Mouse (Mus musculus): Measurements from ENCODE around the gene Glipr2. TPM values are rescaled to one million over a fixed set of nuclear protein-coding genes. Genes with fewer than 3 reads are reported as not detected.

Glipr2 gene
- polyA plus RNA-seq, 1 experiment from 2014 or later: 77.4 TPM

DNA sequence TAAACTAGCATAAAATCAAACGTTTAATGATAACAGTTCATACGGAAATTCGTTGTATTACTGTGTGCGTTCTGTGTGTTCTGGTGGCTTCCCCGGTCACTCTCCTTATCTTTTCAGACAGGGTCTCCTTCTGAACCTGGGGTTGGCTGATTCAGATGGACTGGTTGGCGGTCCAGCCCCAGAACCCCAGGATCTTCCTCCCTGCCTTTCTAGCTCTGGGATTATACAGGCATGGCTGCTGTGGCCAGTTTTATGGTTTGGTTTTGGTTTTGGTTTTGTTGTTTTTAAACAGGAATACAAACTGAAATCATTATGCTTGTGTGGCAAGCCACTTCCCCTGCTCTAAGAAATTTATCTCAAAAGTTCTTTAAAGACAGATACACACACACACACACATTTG, 3.0 kb downstream of the Glipr2 start:
- DNase-seq (no peak), ATAC-seq (ENCODE audit: insufficient read depth) (no peak)
- 81% methylated on average over 6 of the region's 6 CpGs for WGBS
- Histone ChIP-seq H3K9ac (no peak overlapping the region), H3K4me2 (peak overlapping the region; percentile 92), H3K36me3 (ENCODE audit: insufficient read depth) (no peaks in the 10 kb centered on the region), H3K27me3 (ENCODE audit: insufficient read depth, low read length) (no peaks in the 10 kb centered on the region), H3K27ac (ENCODE audit: low read depth) (no peak overlapping the region), H3K4me3 (ENCODE audit: low read depth, low read length) (no peak overlapping the region), H3K4me1 (ENCODE audit: insufficient read depth) (peaks cover 18% of the 10 kb centered on the region), H3K9me3 (ENCODE audit: low read depth, low read length) (no peaks in the 10 kb centered on the region)
- no peak for TF ChIP-seq CTCF (IDR thresholded peaks at IDR 0.05; ENCODE audit: low read depth)

GRCm38 (mm10) chr4:43964326-43964833, 7.2 kb downstream of the Glipr2 start:
- no peak for DNase-seq
- H3K27me3 ChIP-seq (ENCODE audit: insufficient read depth, low read length): no peaks in the 10 kb centered on the region
- no peak for TF ChIP-seq CTCF (IDR thresholded peaks at IDR 0.05; ENCODE audit: low read depth)
- H3K9me3 ChIP-seq (ENCODE audit: low read depth, low read length): no peaks in the 10 kb centered on the region
- no peak overlapping the region for H3K9ac ChIP-seq
- no peaks in the 10 kb centered on the region for H3K36me3 ChIP-seq (ENCODE audit: insufficient read depth)
- no peak for ATAC-seq (ENCODE audit: insufficient read depth)
- H3K4me1 ChIP-seq (ENCODE audit: insufficient read depth): peaks cover 18% of the 10 kb centered on the region; the same call in 1 of the 2 replicates
- H3K4me3 ChIP-seq (ENCODE audit: low read depth, low read length): no peak overlapping the region
- 38% methylated on average over 2 of the region's 2 CpGs for WGBS
- peak overlapping the region; percentile 21; the same call in 1 of the 2 replicates for H3K27ac ChIP-seq (ENCODE audit: low read depth)
- no peak overlapping the region; the same call in 1 of the 2 replicates for H3K4me2 ChIP-seq

DNA sequence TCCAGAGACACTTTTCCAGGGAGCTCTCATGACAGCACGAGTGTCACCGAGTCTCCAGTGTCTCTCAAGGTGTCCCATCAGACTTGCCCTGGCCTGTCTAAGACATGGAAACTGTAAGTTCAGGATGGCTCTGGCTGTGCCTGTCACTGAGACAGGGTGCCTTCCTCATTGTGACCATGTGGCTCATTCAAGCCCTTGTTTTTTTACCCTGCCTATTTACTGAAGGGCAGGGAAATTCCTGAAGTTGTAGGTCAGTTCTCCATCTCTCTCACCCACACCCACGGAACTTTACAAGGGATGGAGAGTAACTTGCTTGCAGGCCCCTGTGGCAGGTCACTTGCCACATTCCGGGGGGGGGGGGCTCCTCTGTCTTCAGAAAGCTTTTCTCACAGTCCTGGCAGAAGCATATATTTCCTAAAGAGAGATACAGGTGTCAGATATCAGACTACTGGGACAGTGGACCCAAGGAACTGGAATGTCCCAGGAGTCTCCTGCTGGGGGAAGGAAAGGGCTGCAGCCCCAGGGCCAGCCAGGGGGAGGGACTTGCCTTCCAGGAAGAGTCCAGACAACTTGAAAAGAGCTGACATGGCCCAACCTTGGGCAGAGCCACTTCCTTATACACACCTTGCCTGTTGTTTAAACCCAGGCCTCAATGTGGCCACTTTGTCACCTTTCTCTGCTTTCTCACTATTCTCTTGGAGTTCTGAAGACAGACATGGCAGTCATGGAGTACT, 7.9 kb downstream of the Glipr2 start:
- WGBS: 35% methylated on average over 4 of the region's 4 CpGs
- ATAC-seq (ENCODE audit: insufficient read depth) (no peak; the same call in 1 of the 2 replicates), DNase-seq (no peak)
- Histone ChIP-seq H3K9me3 (ENCODE audit: low read depth, low read length) (no peaks in the 10 kb centered on the region), H3K4me2 (no peak overlapping the region), H3K36me3 (ENCODE audit: insufficient read depth) (no peaks in the 10 kb centered on the region), H3K27ac (ENCODE audit: low read depth) (peak overlapping the region; percentile 38; the same call in 1 of the 2 replicates), H3K9ac (no peak overlapping the region), H3K4me1 (ENCODE audit: insufficient read depth) (peaks cover 18% of the 10 kb centered on the region; the same call in 1 of the 2 replicates), H3K4me3 (ENCODE audit: low read depth, low read length) (no peak overlapping the region), H3K27me3 (ENCODE audit: insufficient read depth, low read length) (no peaks in the 10 kb centered on the region)
- TF ChIP-seq CTCF (IDR thresholded peaks at IDR 0.05; ENCODE audit: low read depth): no peak

DNA sequence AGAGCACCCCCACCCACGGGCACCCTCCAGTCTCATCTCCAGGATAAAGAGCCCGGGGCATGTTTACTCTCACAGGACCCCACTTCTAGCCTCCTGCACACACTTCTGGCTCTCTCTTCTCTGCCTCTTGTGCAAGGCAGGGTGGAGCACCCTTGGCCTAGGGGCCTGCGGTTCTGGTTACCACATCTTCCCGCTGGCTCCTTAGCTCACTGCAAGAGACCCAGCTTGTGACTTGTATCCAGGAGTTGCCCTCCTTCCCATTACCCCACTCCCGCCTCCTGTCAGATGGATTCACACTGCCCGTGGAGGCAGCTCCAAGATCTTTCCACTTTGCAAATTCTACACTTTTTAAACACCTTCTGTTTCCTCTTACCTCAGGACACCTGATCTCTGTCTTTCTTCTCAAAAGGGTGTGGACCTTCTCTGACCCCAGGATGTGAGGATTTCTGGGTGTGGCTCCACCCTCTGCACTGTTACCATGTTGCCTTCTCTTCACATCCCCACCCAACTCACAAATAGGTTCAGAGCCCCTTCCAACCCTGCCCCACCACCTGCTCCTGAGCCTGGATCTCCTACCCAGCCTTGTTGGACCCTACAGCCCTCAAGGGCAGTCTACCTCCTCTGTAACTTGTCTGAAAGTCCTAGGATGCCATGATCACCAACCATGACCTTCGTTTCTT, 8.8 kb downstream of the Glipr2 start:
- Histone ChIP-seq H3K4me2 (no peak overlapping the region), H3K36me3 (ENCODE audit: insufficient read depth) (peaks cover 5% of the 10 kb centered on the region; the same call in 1 of the 2 replicates), H3K27ac (ENCODE audit: low read depth) (no peak overlapping the region), H3K9ac (no peak overlapping the region), H3K27me3 (ENCODE audit: insufficient read depth, low read length) (no peaks in the 10 kb centered on the region), H3K9me3 (ENCODE audit: low read depth, low read length) (no peaks in the 10 kb centered on the region), H3K4me3 (ENCODE audit: low read depth, low read length) (no peak overlapping the region), H3K4me1 (ENCODE audit: insufficient read depth) (peaks cover 18% of the 10 kb centered on the region; the same call in 1 of the 2 replicates)
- 67% methylated on average over 7 of the region's 7 CpGs for WGBS
- ATAC-seq (ENCODE audit: insufficient read depth) (no peak), DNase-seq (no peak)
- TF ChIP-seq CTCF (IDR thresholded peaks at IDR 0.05; ENCODE audit: low read depth): no peak

GRCm38 (mm10) chr4:43968650-43969049, 11.4 kb downstream of the Glipr2 start:
- Histone ChIP-seq H3K27ac (ENCODE audit: low read depth) (peak overlapping the region; percentile 10; the same call in 1 of the 2 replicates), H3K36me3 (ENCODE audit: insufficient read depth) (peaks cover 5% of the 10 kb centered on the region; the same call in 1 of the 2 replicates), H3K4me3 (ENCODE audit: low read depth, low read length) (no peak overlapping the region), H3K4me1 (ENCODE audit: insufficient read depth) (peaks cover 25% of the 10 kb centered on the region; the same call in 1 of the 2 replicates), H3K9me3 (ENCODE audit: low read depth, low read length) (no peaks in the 10 kb centered on the region), H3K27me3 (ENCODE audit: insufficient read depth, low read length) (no peaks in the 10 kb centered on the region), H3K4me2 (peak overlapping the region; percentile 4; the same call in 1 of the 2 replicates), H3K9ac (0 out of 2 replicates have a peak overlapping the region, but pooled peaks have one; percentile 18)
- no peak for TF ChIP-seq CTCF (IDR thresholded peaks at IDR 0.05; ENCODE audit: low read depth)
- DNase-seq (peak; percentile 49), ATAC-seq (ENCODE audit: insufficient read depth) (no peak)
- 35% methylated on average over 13 of the region's 13 CpGs for WGBS

DNA sequence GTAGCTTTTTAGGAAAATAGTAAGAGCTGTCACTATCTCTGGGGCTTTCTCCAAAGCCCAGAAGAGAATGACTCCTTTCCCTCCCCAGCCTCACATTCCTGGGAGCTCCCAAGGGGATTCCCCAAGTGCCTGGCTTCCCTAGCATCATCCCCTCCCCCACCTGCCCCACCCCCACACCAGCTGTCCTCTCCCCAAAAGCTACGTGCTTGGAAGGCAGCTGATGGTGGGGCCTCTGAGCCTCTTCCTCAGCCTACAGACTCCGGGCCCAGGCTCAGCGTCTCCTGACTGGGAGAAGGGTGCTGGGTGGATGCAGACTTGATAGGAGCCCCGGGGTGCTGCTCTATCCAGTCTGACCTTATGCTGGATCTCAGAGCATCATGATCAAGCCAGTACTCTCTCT, 12.2 kb downstream of the Glipr2 start:
- H3K27me3 ChIP-seq (ENCODE audit: insufficient read depth, low read length): no peaks in the 10 kb centered on the region
- H3K9ac ChIP-seq: no peak overlapping the region
- 14% methylated on average over 4 of the region's 4 CpGs for WGBS
- peaks cover 5% of the 10 kb centered on the region; the same call in 1 of the 2 replicates for H3K36me3 ChIP-seq (ENCODE audit: insufficient read depth)
- H3K9me3 ChIP-seq (ENCODE audit: low read depth, low read length): no peaks in the 10 kb centered on the region
- peak overlapping the region; percentile 0; the same call in 1 of the 2 replicates for H3K27ac ChIP-seq (ENCODE audit: low read depth)
- no peak overlapping the region for H3K4me2 ChIP-seq
- H3K4me1 ChIP-seq (ENCODE audit: insufficient read depth): peaks cover 24% of the 10 kb centered on the region; the same call in 1 of the 2 replicates
- peak; percentile 44 for DNase-seq
- no peak for ATAC-seq (ENCODE audit: insufficient read depth)
- TF ChIP-seq CTCF (IDR thresholded peaks at IDR 0.05; ENCODE audit: low read depth): no peak
- no peak overlapping the region for H3K4me3 ChIP-seq (ENCODE audit: low read depth, low read length)
